Mouse (Mus musculus): ENCODE measurements around the gene Myt1. TPM values are rescaled to one million over a fixed set of nuclear protein-coding genes. Genes with fewer than 3 reads are reported as not detected.

The Myt1 gene
- 5.8 TPM for polyA plus RNA-seq (2015; fragmentation: Illumina TruSeq; extraction: RNeasy Lipid Tissue Mini Kit (QIAGEN cat#74804); ENCODE audit: low read depth, low replicate concordance)

GRCm38 (mm10) chr2:181763006-181763830 lies at the start of gene Myt1:
Gene Myt1 (plus strand): TSS chr2:181763332.

DNA sequence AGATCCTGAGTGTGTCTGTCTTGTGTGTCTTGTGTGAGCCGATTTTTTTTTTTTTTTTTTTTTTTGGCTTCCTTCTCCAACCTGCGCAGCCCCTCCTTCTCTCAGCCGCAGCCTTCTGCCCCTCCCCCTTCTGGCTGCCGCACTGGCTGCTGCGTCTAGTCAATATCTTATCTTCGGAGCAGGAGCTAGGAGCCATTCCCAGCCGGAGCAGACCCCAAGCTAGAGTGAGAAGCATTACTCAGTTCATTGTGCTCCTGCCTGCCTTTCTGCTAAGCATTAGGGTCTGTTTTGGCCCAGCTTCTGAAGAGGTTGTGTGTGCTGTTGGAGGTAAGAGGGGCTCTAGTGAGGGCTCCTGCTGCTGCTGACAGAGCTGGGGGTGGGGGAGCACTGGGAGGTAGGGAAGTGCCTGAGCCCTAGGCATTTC lies 48.2 kb upstream of the Myt1 start, which contains the start of gene Oprl1:
Gene Oprl1, plus strand, starts transcription at position 114 of the 424 bp plus-strand sequence.

GRCm38 (mm10) chr2:181837372-181838292 lies 74.5 kb downstream of the Myt1 start, which contains the start of gene Pcmtd2:
Gene Pcmtd2 (plus strand): TSS chr2:181837854.

DNA sequence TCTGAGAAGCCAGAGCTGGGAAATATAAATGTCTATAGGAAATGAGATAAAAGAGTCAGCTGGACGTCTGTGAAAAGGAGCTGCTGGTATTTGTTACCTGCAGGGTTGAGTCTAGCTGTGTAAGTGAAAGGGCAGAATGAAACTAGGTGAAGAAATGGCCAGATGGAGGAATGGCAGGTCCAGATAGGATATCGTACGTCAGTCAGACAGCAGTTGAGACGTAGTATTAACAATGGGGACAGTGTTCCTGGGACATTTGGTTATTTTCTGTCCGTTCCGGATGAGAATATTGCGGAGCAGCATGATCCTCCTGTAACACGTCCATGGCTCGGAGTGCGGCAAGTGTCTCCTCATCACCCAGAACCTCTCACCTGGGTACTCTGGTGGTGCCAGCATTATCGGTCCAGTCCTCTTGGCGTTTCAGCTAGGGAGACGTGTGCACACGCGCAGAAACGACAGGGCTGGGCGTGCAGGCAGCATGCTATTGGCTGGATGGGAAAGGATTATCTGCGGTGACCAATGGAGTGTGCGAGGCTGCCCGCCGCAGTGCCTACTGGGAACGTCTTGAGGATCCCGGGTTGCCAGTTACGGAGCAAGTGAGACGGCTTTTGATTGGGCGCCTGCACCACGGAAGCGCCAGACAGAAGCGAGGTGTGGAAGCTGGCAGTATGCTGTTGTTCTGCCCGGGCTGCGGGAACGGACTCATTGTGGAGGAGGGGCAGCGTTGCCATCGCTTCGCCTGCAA lies 100.8 kb downstream of the Myt1 start, which contains the start of gene Polr3k:
Gene Polr3k, plus strand, starts transcription at position 547 of the 745 bp plus-strand sequence.

Other genes starting within 250 kb of the Myt1 start
- gene Dnajc5, start 242.8 kb upstream of the Myt1 start, polyA plus RNA-seq (2015; fragmentation: Illumina TruSeq; extraction: RNeasy Lipid Tissue Mini Kit (QIAGEN cat#74804); ENCODE audit: low read depth, low replicate concordance) = 172 TPM
- gene Uckl1, start 178.4 kb upstream of the Myt1 start, polyA plus RNA-seq (2015; fragmentation: Illumina TruSeq; extraction: RNeasy Lipid Tissue Mini Kit (QIAGEN cat#74804); ENCODE audit: low read depth, low replicate concordance) = 58.3 TPM
- 42.7 TPM for gene Prpf6, start 171.5 kb upstream of the Myt1 start, polyA plus RNA-seq (2015; fragmentation: Illumina TruSeq; extraction: RNeasy Lipid Tissue Mini Kit (QIAGEN cat#74804); ENCODE audit: low read depth, low replicate concordance)
- 45.3 TPM for gene Zfp512b, start 170.5 kb upstream of the Myt1 start, polyA plus RNA-seq (2015; fragmentation: Illumina TruSeq; extraction: RNeasy Lipid Tissue Mini Kit (QIAGEN cat#74804); ENCODE audit: low read depth, low replicate concordance)
- gene Samd10, start 164.1 kb upstream of the Myt1 start, polyA plus RNA-seq (2015; fragmentation: Illumina TruSeq; extraction: RNeasy Lipid Tissue Mini Kit (QIAGEN cat#74804); ENCODE audit: low read depth, low replicate concordance) = 24.8 TPM
- not detected for gene Gm29797, start 106.3 kb upstream of the Myt1 start, polyA plus RNA-seq (2015; fragmentation: Illumina TruSeq; extraction: RNeasy Lipid Tissue Mini Kit (QIAGEN cat#74804); ENCODE audit: low read depth, low replicate concordance)
- gene Sox18, start 91.7 kb upstream of the Myt1 start, polyA plus RNA-seq (2015; fragmentation: Illumina TruSeq; extraction: RNeasy Lipid Tissue Mini Kit (QIAGEN cat#74804); ENCODE audit: low read depth, low replicate concordance) = 7.8 TPM
- 74.5 TPM for gene Tcea2, start 83.0 kb upstream of the Myt1 start, polyA plus RNA-seq (2015; fragmentation: Illumina TruSeq; extraction: RNeasy Lipid Tissue Mini Kit (QIAGEN cat#74804); ENCODE audit: low read depth, low replicate concordance)
- 41.0 TPM for gene Rgs19, start 69.4 kb upstream of the Myt1 start, polyA plus RNA-seq (2015; fragmentation: Illumina TruSeq; extraction: RNeasy Lipid Tissue Mini Kit (QIAGEN cat#74804); ENCODE audit: low read depth, low replicate concordance)
- gene Lkaaear1, start 64.9 kb upstream of the Myt1 start, polyA plus RNA-seq (2015; fragmentation: Illumina TruSeq; extraction: RNeasy Lipid Tissue Mini Kit (QIAGEN cat#74804); ENCODE audit: low read depth, low replicate concordance) = not detected
- 44.8 TPM for gene Oprl1, start 48.3 kb upstream of the Myt1 start, polyA plus RNA-seq (2015; fragmentation: Illumina TruSeq; extraction: RNeasy Lipid Tissue Mini Kit (QIAGEN cat#74804); ENCODE audit: low read depth, low replicate concordance)
- 73.1 TPM for gene Pcmtd2, start 74.5 kb downstream of the Myt1 start, polyA plus RNA-seq (2015; fragmentation: Illumina TruSeq; extraction: RNeasy Lipid Tissue Mini Kit (QIAGEN cat#74804); ENCODE audit: low read depth, low replicate concordance)
- gene Polr3k, start 101.0 kb downstream of the Myt1 start, polyA plus RNA-seq (2015; fragmentation: Illumina TruSeq; extraction: RNeasy Lipid Tissue Mini Kit (QIAGEN cat#74804); ENCODE audit: low read depth, low replicate concordance) = 38.7 TPM
- gene Gm14496, start 227.8 kb downstream of the Myt1 start, polyA plus RNA-seq (2015; fragmentation: Illumina TruSeq; extraction: RNeasy Lipid Tissue Mini Kit (QIAGEN cat#74804); ENCODE audit: low read depth, low replicate concordance) = not detected